Comparison of ENCODE assay signal across 9 mouse cellular contexts in genomic region chr1:157443026-157443722, GRCm38 (mm10). TPM values are rescaled to one million over a fixed set of nuclear protein-coding genes. Genes with fewer than 3 reads are reported as not detected.
DNase-seq lines count a peak whose midpoint lies in the region; ATAC-seq and TF ChIP-seq lines count a peak whose summit lies in the region.
"Had no signal": no experiment of that assay in that cellular context is flagged by ENCODE, and none has a peak within 500 bp of the region (broad histone marks: within the 10 kb centered on the region; RNA-seq: fewer than 3 reads in every experiment).

No protein-coding gene starts in this region.

- H3K4me3 ChIP-seq in kidney, adult 2 months (ENCODE audit: insufficient read depth, low read depth, low read length): no peak overlapping the region
- no peak overlapping the region for H3K4me3 ChIP-seq in liver, embryonic 15.5 days (replicated peaks)
- H3K4me3 ChIP-seq in neural tube, embryonic 13.5 days: no peak overlapping the region

- H3K4me1 ChIP-seq in kidney, adult 2 months (ENCODE audit: control insufficient read depth, insufficient read depth, low read length): peaks cover 3% of the 10 kb centered on the region; the same call in 1 of the 2 replicates
- 0 out of 2 replicates have a peak, but pooled peaks cover 12% of the 10 kb centered on the region for H3K4me1 ChIP-seq in liver, embryonic 15.5 days (replicated peaks)
- H3K4me1 ChIP-seq in neural tube, embryonic 13.5 days (replicated peaks): peaks cover 64% of the 10 kb centered on the region

- peak overlapping the region; percentile 46 for H3K4me2 ChIP-seq in liver, embryonic 15.5 days
- H3K4me2 ChIP-seq in neural tube, embryonic 13.5 days: peak overlapping the region; percentile 37; the same call in 1 of the 2 replicates

- no peaks in the 10 kb centered on the region for H3K9me3 ChIP-seq in liver, embryonic 15.5 days (replicated peaks)
- no peaks in the 10 kb centered on the region for H3K9me3 ChIP-seq in neural tube, embryonic 13.5 days

- H3K36me3 ChIP-seq in kidney, adult 2 months (ENCODE audit: control insufficient read depth, insufficient read depth, low read length): no peaks in the 10 kb centered on the region
- H3K36me3 ChIP-seq in liver, embryonic 15.5 days (replicated peaks): no peaks in the 10 kb centered on the region
- H3K36me3 ChIP-seq in neural tube, embryonic 13.5 days: no peaks in the 10 kb centered on the region

- H3K9ac ChIP-seq in liver, embryonic 15.5 days: no peak overlapping the region
- H3K9ac ChIP-seq in neural tube, embryonic 13.5 days: no peak overlapping the region

- no peak for TF ChIP-seq CTCF in kidney, adult 2 months (conservative IDR thresholded peaks at IDR 0.05; ENCODE audit: insufficient read depth, insufficient read length, low read depth, low read length)

- ATAC-seq in liver, embryonic 15.5 days (ENCODE audit: insufficient read depth): no peak; the same call in 1 of the 2 replicates
- no peak for ATAC-seq in neural tube, embryonic 13.5 days (ENCODE audit: low read depth)
- ATAC-seq: Patski had no signal

- H3K27ac ChIP-seq in kidney, adult 2 months (ENCODE audit: insufficient read depth, low read depth, low read length): no peak overlapping the region; the same call in 1 of the 2 replicates
- no peak overlapping the region for H3K27ac ChIP-seq in liver, embryonic 15.5 days (replicated peaks)
- H3K27ac ChIP-seq in neural tube, embryonic 13.5 days (replicated peaks): peak overlapping the region; percentile 52; the same call in 1 of the 2 replicates

- WGBS in kidney, adult 2 months: 54% methylated on average over 14 of the region's 14 CpGs
- 15% methylated on average over 14 of the region's 14 CpGs for WGBS in liver, embryonic 15.5 days (ENCODE audit: insufficient replicate concordance)
- WGBS in neural tube, embryonic 13.5 days: 10% methylated on average over 14 of the region's 14 CpGs

- no peak for TF ChIP-seq POLR2A in kidney, adult 2 months (IDR thresholded peaks at IDR 0.05; ENCODE audit: low read depth, low read length)

- no peaks in the 10 kb centered on the region for H3K27me3 ChIP-seq in kidney, adult 2 months (replicated peaks; ENCODE audit: control insufficient read depth, insufficient read depth, low read length)
- H3K27me3 ChIP-seq in liver, embryonic 15.5 days: no peaks in the 10 kb centered on the region; the same call in 1 of the 2 replicates
- H3K27me3 ChIP-seq in neural tube, embryonic 13.5 days: 0 out of 2 replicates have a peak, but pooled peaks cover 3% of the 10 kb centered on the region
- H3K27me3 ChIP-seq: Patski had no signal

- DNase-seq in right cerebral cortex, adult 18-20 months: peak; percentile 55
- no peak for DNase-seq in right cerebral cortex, postnatal 4 days
- peak; percentile 81 to 90 for DNase-seq in heart, adult 9 months (ENCODE audit: low spot score in 2 of 2)
- DNase-seq in kidney, adult 2 months: peak; percentile 74
- DNase-seq in urinary bladder, adult 18-20 months (ENCODE audit: low spot score in 2 of 2): no peak
- DNase-seq in cerebellum, adult 11 months: no peak

RNA-seq across cellular contexts. Expression of gene Cryzl2, which starts 15.2 kb away (rescaled TPM):
- polyA plus RNA-seq in kidney, adult 2 months (2012; rRNA removed): 412 and 442 TPM in 2 replicates
- 6.7 and 8.0 TPM in 2 replicates for polyA plus RNA-seq in liver, embryonic 15.5 days (2015; fragmentation: Nextera tagmentation; extraction: Ambion mirVana)
- polyA plus RNA-seq in neural tube, embryonic 13.5 days (2015; fragmentation: Nextera tagmentation; extraction: Ambion mirVana): 7.3 and 7.6 TPM in 2 replicates
- polyA plus RNA-seq: Patski had no signal

RNA-seq across cellular contexts. Expression of gene Rasal2, which starts 30.8 kb away (rescaled TPM):
- polyA plus RNA-seq in kidney, adult 2 months (2012; rRNA removed): 3.4 and 4.0 TPM in 2 replicates
- 1.6 and 2.0 TPM in 2 replicates for polyA plus RNA-seq in liver, embryonic 15.5 days (2015; fragmentation: Nextera tagmentation; extraction: Ambion mirVana)
- 43.1 and 43.3 TPM in 2 replicates for polyA plus RNA-seq in neural tube, embryonic 13.5 days (2015; fragmentation: Nextera tagmentation; extraction: Ambion mirVana)

Comparison
In these comparisons a context has a peak if more than half of its experiments do, and no peak if none do; other contexts are left out.
1. DNase-seq: peak in right cerebral cortex, adult 18-20 months (single experiment), heart, adult 9 months (2 of 2) and kidney, adult 2 months (single experiment); none in right cerebral cortex, postnatal 4 days (single experiment), urinary bladder, adult 18-20 months (0 of 2) and cerebellum, adult 11 months (single experiment).
2. RNA of gene Cryzl2, which starts 15.2 kb away (polyA plus RNA-seq): 412 to 442 TPM in kidney, adult 2 months; 7.3 to 7.6 TPM in neural tube, embryonic 13.5 days and 6.7 to 8.0 TPM in liver, embryonic 15.5 days; every median in the first group is over 10 times any median in the second.